ENCODE assay signal across 21 mouse cellular contexts in genomic region chr15:77110452-77110851, GRCm38 (mm10). TPM values are rescaled to one million over a fixed set of nuclear protein-coding genes. Genes with fewer than 3 reads are reported as not detected.
DNase-seq lines count a peak whose midpoint lies in the region; ATAC-seq and TF ChIP-seq lines count a peak whose summit lies in the region.
"Had no signal": no experiment of that assay in that cellular context is flagged by ENCODE, and none has a peak within 500 bp of the region (broad histone marks: within the 10 kb centered on the region; RNA-seq: fewer than 3 reads in every experiment).

No protein-coding gene starts in this region.

- TF ChIP-seq CTCF in midbrain, postnatal 0 days (IDR thresholded peaks at IDR 0.05): no peak

- no peak for ATAC-seq in midbrain, postnatal 0 days (ENCODE audit: low FRiP score)
- ATAC-seq: activated CD4-positive, CD25-positive, alpha-beta regulatory T cell, adult 4 months; CD4-positive, CD25-positive, alpha-beta regulatory T cell, adult 4 months; Patski had no signal

- peaks cover 91% of the 10 kb centered on the region for H3K79me2 ChIP-seq in myocyte (ENCODE audit: control insufficient read depth, insufficient read depth)

- DNase-seq in heart, embryonic 10.5 days (ENCODE audit: low spot score): no peak
- DNase-seq in heart, postnatal 14 days: no peak
- no peak for DNase-seq in midbrain, postnatal 0 days (ENCODE audit: low spot score)
- DNase-seq: adrenal gland, adult 2 months; adrenal gland, adult 8-10 months; adrenal gland, postnatal 10 days; adrenal gland, postnatal 14 days; adrenal gland, postnatal 25 days; adrenal gland, postnatal 36 days; B cell, adult 2 months; cerebellum, adult 11 months; cerebellum, adult 11-12 months; cerebellum, adult 18-20 months had no signal

- 0 out of 2 replicates have a peak overlapping the region, but pooled peaks have one; percentile 16 for H3K27ac ChIP-seq in heart, embryonic 10.5 days
- H3K27ac ChIP-seq in midbrain, postnatal 0 days (ENCODE audit: low read depth, low read length): no peak overlapping the region

- intact Hi-C loops in heart, postnatal 14 days (cut with DNase I): no loop called here

- 78% methylated on average over 11 of the region's 11 CpGs for WGBS in heart, embryonic 10.5 days
- 83% methylated on average over 11 of the region's 11 CpGs for WGBS in midbrain, postnatal 0 days

- no peak overlapping the region for H3K9ac ChIP-seq in midbrain, postnatal 0 days (replicated peaks; ENCODE audit: low read length, poor library complexity, severe bottlenecking)

- no peaks in the 10 kb centered on the region for H3K9me3 ChIP-seq in heart, embryonic 10.5 days
- no peaks in the 10 kb centered on the region for H3K9me3 ChIP-seq in midbrain, postnatal 0 days (ENCODE audit: low read length)
- H3K9me3 ChIP-seq: G1E had no signal

- peaks cover 27% of the 10 kb centered on the region for H3K4me1 ChIP-seq in heart, embryonic 10.5 days
- H3K4me1 ChIP-seq in midbrain, postnatal 0 days (ENCODE audit: insufficient read depth, low read length): no peaks in the 10 kb centered on the region

- TF ChIP-seq POLR2A in myocyte (IDR thresholded peaks at IDR 0.05; ENCODE audit: insufficient read length, low read depth): peak; percentile 52

- no peak overlapping the region for H3K4me2 ChIP-seq in myocyte (ENCODE audit: low read depth)
- H3K4me2 ChIP-seq in midbrain, postnatal 0 days (ENCODE audit: low read depth, low read length, poor library complexity, severe bottlenecking): no peak overlapping the region

- H3K27me3 ChIP-seq in heart, embryonic 10.5 days (ENCODE audit: insufficient read depth, poor library complexity, severe bottlenecking): no peaks in the 10 kb centered on the region
- H3K27me3 ChIP-seq in myocyte (ENCODE audit: control insufficient read depth, insufficient read depth, insufficient read length): no peaks in the 10 kb centered on the region
- no peaks in the 10 kb centered on the region for H3K27me3 ChIP-seq in midbrain, postnatal 0 days (ENCODE audit: insufficient read depth, low read length)
- H3K27me3 ChIP-seq: Patski had no signal

- H3K4me3 ChIP-seq in heart, embryonic 10.5 days: no peak overlapping the region
- no peak overlapping the region for H3K4me3 ChIP-seq in myocyte
- H3K4me3 ChIP-seq in midbrain, postnatal 0 days (ENCODE audit: low read depth, low read length): no peak overlapping the region

- peaks cover 38% of the 10 kb centered on the region for H3K36me3 ChIP-seq in heart, embryonic 10.5 days
- peaks cover 97% of the 10 kb centered on the region for H3K36me3 ChIP-seq in myocyte (ENCODE audit: control insufficient read depth, insufficient read depth)
- H3K36me3 ChIP-seq in midbrain, postnatal 0 days (ENCODE audit: insufficient read depth, low read length): peaks cover 15% of the 10 kb centered on the region; the same call in 1 of the 2 replicates
- H3K36me3 ChIP-seq: G1E had no signal

- no peak overlapping the region for H3ac ChIP-seq in myocyte (ENCODE audit: control insufficient read depth, insufficient read length)

TF ChIP-seq in myocyte, 11 proteins besides CTCF, POLR2A, EP300 and RAD21:
- TF ChIP-seq TCF3 (IDR thresholded peaks at IDR 0.05; ENCODE audit: insufficient read length, low read depth) (no peak), MYOG (IDR thresholded peaks at IDR 0.05; ENCODE audit: control insufficient read depth in 1 of 3, insufficient read depth in 1 of 3, insufficient read length in 2 of 3, low read depth in 2 of 3) (no peak), CEBPB (IDR thresholded peaks at IDR 0.05; ENCODE audit: insufficient read depth, poor library complexity, severe bottlenecking) (no peak), TCF12 (IDR thresholded peaks at IDR 0.05; ENCODE audit: insufficient read depth, poor library complexity, severe bottlenecking) (no peak), POLR2AphosphoS2 (IDR thresholded peaks at IDR 0.05; ENCODE audit: insufficient read length, low read depth) (peak; percentile 88)

RNA-seq across cellular contexts. Expression of gene Mb, which starts 60.0 kb away (rescaled TPM):
- polyA plus RNA-seq in heart, embryonic 10.5 days (2016; fragmentation: Nextera tagmentation; extraction: Ambion mirVana): 29.5 and 90.1 TPM in 2 replicates
- over 10,000 TPM; 12,884 to 13,789 TPM for total RNA-seq in heart, postnatal 14 days (2021)
- polyA plus RNA-seq in myocyte (2012; fragmentation: generic; extraction: Trizol): 1,055 TPM
- 0.66 TPM in 1 of 2 replicates, not detected in the other for total RNA-seq in midbrain, postnatal 0 days (2014; rRNA removed)
- polyA plus RNA-seq in midbrain, postnatal 0 days (2015; fragmentation: Nextera tagmentation; extraction: Ambion mirVana): 0.53 and 0.69 TPM in 2 replicates
- total RNA-seq: CH12.LX, ES-E14, G1E, MEL had no signal
- polyA plus RNA-seq: activated CD4-positive, CD25-positive, alpha-beta regulatory T cell, adult 4 months; adrenal gland, adult 2 months; CD4-positive, CD25-positive, alpha-beta regulatory T cell, adult 4 months; G1E; Patski had no signal

Comparison
In these comparisons a context has a peak if more than half of its experiments do, and no peak if none do; other contexts are left out.
1. RNA of gene Mb, which starts 60.0 kb away (polyA plus RNA-seq): 1,055 TPM in myocyte (single experiment); 29.5 to 90.1 TPM in heart, embryonic 10.5 days and 0.53 to 0.69 TPM in midbrain, postnatal 0 days; every median in the first group is over 10 times any median in the second.